Mouse (Mus musculus) testis, adult 2 months (tissue): Measurements from ENCODE around the gene Kcnk4.
A peak's percentile ranks its signal among the peaks of the same experiment; 100 is the strongest.

Experiments used
- CTCF ChIP-seq: fragments of 200-500 bp; IDR thresholded peaks from 2 replicates; pipeline ENCODE4 v1.5.1; 2012; ENCODE audit warnings: low read depth, mild to moderate bottlenecking, inconsistent platforms, low read length, moderate library complexity; ENCODE audit not compliant: control insufficient read depth, insufficient read depth, insufficient replicate concordance
- POLR2A ChIP-seq: fragments of 200-500 bp; IDR thresholded peaks from 2 replicates; pipeline ENCODE4 v1.6.1; 2012; ENCODE audit warnings: low read depth, mild to moderate bottlenecking, inconsistent platforms, low read length, moderate library complexity; ENCODE audit not compliant: control insufficient read depth

- TF ChIP-seq CTCF (peak; percentile 55), POLR2A (no peak)
Measured at GRCm38 (mm10) chr19:6979486-6980380, 45.4 kb upstream of the Kcnk4 start.
